9 mouse cellular contexts compared by ENCODE assay signal in genomic region chr4:135270476-135270875, GRCm38 (mm10). TPM values are rescaled to one million over a fixed set of nuclear protein-coding genes. Genes with fewer than 3 reads are reported as not detected.
DNase-seq lines count a peak whose midpoint lies in the region; ATAC-seq and TF ChIP-seq lines count a peak whose summit lies in the region.
"Had no signal": no experiment of that assay in that cellular context is flagged by ENCODE, and none has a peak within 500 bp of the region (broad histone marks: within the 10 kb centered on the region; RNA-seq: fewer than 3 reads in every experiment).

No protein-coding gene starts in this region.

- H3K4me2 ChIP-seq in liver, embryonic 12.5 days = peak overlapping the region; percentile 90
- peak overlapping the region; percentile 68 for H3K4me2 ChIP-seq in stomach, postnatal 0 days (replicated peaks; ENCODE audit: low read depth)

- peak overlapping the region; percentile 78 for H3K4me3 ChIP-seq in erythroblast, embryonic 14.5 days (replicated peaks)
- 0 out of 2 replicates have a peak overlapping the region, but pooled peaks have one; percentile 12 for H3K4me3 ChIP-seq in spleen, adult 2 months (ENCODE audit: extremely low read depth, insufficient read depth, insufficient read length)
- H3K4me3 ChIP-seq in liver, embryonic 12.5 days = peak overlapping the region; percentile 90
- peak overlapping the region; percentile 93 for H3K4me3 ChIP-seq in stomach, postnatal 0 days (ENCODE audit: low read depth, low read length)

- no peaks in the 10 kb centered on the region for H3K9me3 ChIP-seq in erythroblast, embryonic 14.5 days (ENCODE audit: control insufficient read depth, low read length)
- H3K9me3 ChIP-seq in liver, embryonic 12.5 days (replicated peaks) = no peaks in the 10 kb centered on the region
- no peaks in the 10 kb centered on the region for H3K9me3 ChIP-seq in stomach, postnatal 0 days (ENCODE audit: control insufficient read depth, low read length)

- peak overlapping the region; percentile 25; the same call in 1 of the 2 replicates for H3K27ac ChIP-seq in spleen, adult 2 months (ENCODE audit: insufficient read depth, low read length)
- peak overlapping the region; percentile 95 for H3K27ac ChIP-seq in liver, embryonic 12.5 days
- H3K27ac ChIP-seq in stomach, postnatal 0 days (replicated peaks) = peak overlapping the region; percentile 99

- peaks cover 59% of the 10 kb centered on the region for H3K36me3 ChIP-seq in erythroblast, embryonic 14.5 days (ENCODE audit: control insufficient read depth)
- H3K36me3 ChIP-seq in spleen, adult 2 months (ENCODE audit: control insufficient read depth, insufficient read depth, low read length) = peaks cover 1% of the 10 kb centered on the region; the same call in 1 of the 2 replicates
- H3K36me3 ChIP-seq in liver, embryonic 12.5 days = peaks cover 39% of the 10 kb centered on the region
- no peaks in the 10 kb centered on the region for H3K36me3 ChIP-seq in stomach, postnatal 0 days (ENCODE audit: control insufficient read depth, insufficient read depth, low read length)

- 78% methylated on average over 8 of the region's 8 CpGs for WGBS in spleen, adult 2 months
- 37% methylated on average over 8 of the region's 8 CpGs for WGBS in liver, embryonic 12.5 days (ENCODE audit: insufficient replicate concordance)
- WGBS in stomach, postnatal 0 days = 38% methylated on average over 8 of the region's 8 CpGs

- H3K4me1 ChIP-seq in erythroblast, embryonic 14.5 days (ENCODE audit: control insufficient read depth) = peaks cover 79% of the 10 kb centered on the region
- H3K4me1 ChIP-seq in spleen, adult 2 months (ENCODE audit: control insufficient read depth, insufficient read depth, insufficient read length) = peaks cover 28% of the 10 kb centered on the region; the same call in 1 of the 2 replicates
- H3K4me1 ChIP-seq in liver, embryonic 12.5 days = peaks cover 79% of the 10 kb centered on the region
- 0 out of 2 replicates have a peak, but pooled peaks cover 3% of the 10 kb centered on the region for H3K4me1 ChIP-seq in stomach, postnatal 0 days (replicated peaks; ENCODE audit: control insufficient read depth, insufficient read depth)

- no peaks in the 10 kb centered on the region for H3K27me3 ChIP-seq in erythroblast, embryonic 14.5 days (ENCODE audit: control insufficient read depth)
- H3K27me3 ChIP-seq in spleen, adult 2 months (ENCODE audit: control insufficient read depth, insufficient read depth, low read length) = no peaks in the 10 kb centered on the region
- H3K27me3 ChIP-seq in liver, embryonic 12.5 days (replicated peaks) = no peaks in the 10 kb centered on the region
- H3K27me3 ChIP-seq in stomach, postnatal 0 days (ENCODE audit: control insufficient read depth, insufficient read depth, low read length) = no peaks in the 10 kb centered on the region

- no peak for TF ChIP-seq POLR2A in spleen, adult 2 months (IDR thresholded peaks at IDR 0.05; ENCODE audit: low read depth, low read length)

- TF ChIP-seq CTCF in spleen, adult 2 months (IDR thresholded peaks at IDR 0.05; ENCODE audit: extremely low read depth, insufficient read depth, insufficient read length, insufficient replicate concordance) = no peak
- no peak for TF ChIP-seq CTCF in stomach, postnatal 0 days (IDR thresholded peaks at IDR 0.05; ENCODE audit: low read depth)

- TF ChIP-seq EP300 in stomach, postnatal 0 days (optimal IDR thresholded peaks at IDR 0.05) = no peak

- no peak for ATAC-seq in erythroblast, adult 5-6 weeks (replicated peaks; ENCODE audit: low FRiP score, poor library complexity, severe bottlenecking)
- no peak for ATAC-seq in liver, embryonic 12.5 days
- ATAC-seq in stomach, postnatal 0 days (ENCODE audit: low FRiP score, low TSS enrichment) = no peak
- no peak for ATAC-seq in granulocyte monocyte progenitor cell, adult 5-6 weeks (replicated peaks; ENCODE audit: poor library complexity, severe bottlenecking)
- ATAC-seq: inflammation-experienced regulatory T-cells, adult 6 months had no signal

- no peak for DNase-seq in spleen, adult 2 months (ENCODE audit: low read depth in 1 of 2, low spot score in 2 of 2)
- no peak for DNase-seq in spleen, postnatal 36 days (ENCODE audit: low spot score in 2 of 2)
- no peak for DNase-seq in stomach, postnatal 0 days (ENCODE audit: low spot score)
- DNase-seq in urinary bladder, postnatal 10 days (ENCODE audit: low spot score) = no peak

- H3K9ac ChIP-seq in liver, embryonic 12.5 days = peak overlapping the region; percentile 97
- peak overlapping the region; percentile 93; the same call in 1 of the 2 replicates for H3K9ac ChIP-seq in stomach, postnatal 0 days (ENCODE audit: low read length)

RNA-seq across cellular contexts. Expression of gene Clic4, which starts 2.1 kb away (rescaled TPM):
- 3.6 and 3.8 TPM in 2 replicates for polyA plus RNA-seq in erythroblast, embryonic 14.5 days (2012)
- 24.6 and 29.9 TPM in 2 replicates for total RNA-seq in erythroblast, adult 5-6 weeks (2015; ENCODE audit: low replicate concordance)
- 35.4 and 44.6 TPM in 2 replicates for total RNA-seq in erythroblast, adult 5-6 weeks (2017; ENCODE audit: low replicate concordance)
- 34.7 and 40.8 TPM in 2 replicates for polyA plus RNA-seq in spleen, adult 2 months (2012; rRNA removed)
- 161 and 169 TPM in 2 replicates for polyA plus RNA-seq in liver, embryonic 12.5 days (2016; fragmentation: Nextera tagmentation; extraction: Ambion mirVana)
- polyA plus RNA-seq in stomach, postnatal 0 days (2015; fragmentation: Nextera tagmentation; extraction: Ambion mirVana) = 69.2 and 73.6 TPM in 2 replicates
- total RNA-seq in granulocyte monocyte progenitor cell, adult 5-6 weeks (2014; fragmentation: Nextera tagmentation) = 22.3 and 25.8 TPM in 2 replicates
- 28.2 and 28.9 TPM in 2 replicates for total RNA-seq in granulocyte monocyte progenitor cell, adult 5-6 weeks (2017)

Comparison
In these comparisons a context has a peak if more than half of its experiments do, and no peak if none do; other contexts are left out.
1. H3K4me3 ChIP-seq: peak in every context shown above with its lines; median percentile 93 in stomach, postnatal 0 days; 90 in liver, embryonic 12.5 days; 78 in erythroblast, embryonic 14.5 days; 12 in spleen, adult 2 months.
2. H3K27ac ChIP-seq: peak in every context shown above with its lines; median percentile 99 in stomach, postnatal 0 days; 95 in liver, embryonic 12.5 days; 25 in spleen, adult 2 months.